Mouse (Mus musculus): Measurements from ENCODE around the gene Pygo1. TPM values are rescaled to one million over a fixed set of nuclear protein-coding genes. Genes with fewer than 3 reads are reported as not detected.
A peak's percentile ranks its signal among the peaks of the same experiment; 100 is the strongest.

Gene Pygo1
- polyA plus RNA-seq, 3 experiments from 2014 or later, result not detected

GRCm38 (mm10) chr9:72936301-72936700, 10.9 kb downstream of the Pygo1 start:
- ATAC-seq, result no peak

GRCm38 (mm10) chr9:72943424-72943823, 18.0 kb downstream of the Pygo1 start:
- no peak for ATAC-seq

GRCm38 (mm10) chr9:72944286-72944685, 18.8 kb downstream of the Pygo1 start:
- no peak for ATAC-seq

GRCm38 (mm10) chr9:72947010-72947409, 21.6 kb downstream of the Pygo1 start:
- ATAC-seq, result no peak

- no peak for ATAC-seq
Observed at GRCm38 (mm10) chr9:72949572-72949971, 24.1 kb downstream of the Pygo1 start.

- no peak for ATAC-seq
Observed at GRCm38 (mm10) chr9:72954746-72955145, 29.3 kb downstream of the Pygo1 start.

- peak; percentile 41 for ATAC-seq
Observed at GRCm38 (mm10) chr9:72955546-72955945, 30.1 kb downstream of the Pygo1 start.

- ATAC-seq, result peak; percentile 78
Observed at GRCm38 (mm10) chr9:72958521-72959450, 33.3 kb downstream of the Pygo1 start, which contains the start of the genes Dyx1c1 and Gm44503. Dyx1c1 (plus strand) TSS chr9:72958785. Gm44503 (plus strand) TSS chr9:72958852.

- ATAC-seq, result no peak
Observed at GRCm38 (mm10) chr9:72961346-72961745, 35.9 kb downstream of the Pygo1 start.

GRCm38 (mm10) chr9:72961959-72962358, 36.5 kb downstream of the Pygo1 start:
- peak; percentile 69 for ATAC-seq

- ATAC-seq, result peak; percentile 60
Observed at GRCm38 (mm10) chr9:72968349-72969061, 43.1 kb downstream of the Pygo1 start.

- peak; percentile 94 for ATAC-seq
Observed at GRCm38 (mm10) chr9:72969874-72970273, 44.4 kb downstream of the Pygo1 start.

GRCm38 (mm10) chr9:72972435-72972834, 47.0 kb downstream of the Pygo1 start:
- no peak for ATAC-seq

GRCm38 (mm10) chr9:72972984-72973383, 47.5 kb downstream of the Pygo1 start:
- no peak for ATAC-seq

- no peak for ATAC-seq
Observed at GRCm38 (mm10) chr9:72974734-72975133, 49.3 kb downstream of the Pygo1 start.

GRCm38 (mm10) chr9:72975242-72975641, 49.8 kb downstream of the Pygo1 start:
- no peak for ATAC-seq

GRCm38 (mm10) chr9:72983066-72983465, 57.6 kb downstream of the Pygo1 start:
- no peak for ATAC-seq

GRCm38 (mm10) chr9:72985250-72986220, 60.1 kb downstream of the Pygo1 start, which contains the start of the genes Ccpg1os and Ccpg1:
Ccpg1os (minus strand) TSS chr9:72985382.
Ccpg1 (plus strand) TSS chr9:72985429.
- ATAC-seq, result peak; percentile 95

GRCm38 (mm10) chr9:72987703-72988102, 62.3 kb downstream of the Pygo1 start:
- no peak for ATAC-seq

- ATAC-seq, result no peak
Observed at GRCm38 (mm10) chr9:72988706-72989105, 63.3 kb downstream of the Pygo1 start.

GRCm38 (mm10) chr9:72991420-72991819, 66.0 kb downstream of the Pygo1 start:
- ATAC-seq, result no peak

- no peak for ATAC-seq
Observed at GRCm38 (mm10) chr9:72992576-72992975, 67.1 kb downstream of the Pygo1 start.

All from inflammation-experienced regulatory T-cells, adult 6 months (primary cell).